Mouse (Mus musculus) embryo, embryonic 10 days (tissue): ENCODE measurements at regions not wholly inside any gene's neighbourhood (a gene's known extent, or its start where the extent isn't known, plus 50 kb on each side); places are given as distances from the start of the nearest gene placed in this dataset.

Source experiments
- DNase-seq: peaks from one replicate; pipeline ENCODE4 v3.0.0-alpha.2; 2015; ENCODE audit warnings: low spot score

DNA sequence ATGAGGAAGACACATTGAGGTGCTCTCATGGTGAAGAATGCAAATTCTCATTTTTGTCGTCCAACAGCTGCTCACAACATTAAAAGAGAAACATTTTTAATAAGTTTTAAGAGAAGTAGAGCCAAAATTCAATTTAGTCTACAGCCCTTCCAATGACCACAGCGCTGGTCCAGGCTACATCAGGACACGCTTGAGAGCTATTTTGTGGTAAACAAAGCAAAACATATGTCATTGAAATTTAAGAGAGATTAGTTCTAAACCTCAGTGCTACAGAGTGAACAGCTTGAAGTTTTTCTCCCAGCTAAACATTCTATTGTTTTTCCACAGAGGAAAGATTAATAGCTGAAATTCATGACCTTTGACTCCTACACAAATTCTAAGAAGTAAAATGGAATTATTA is 1820.8 kb upstream of the Acvr2a start:
- no peak for DNase-seq

- no peak for DNase-seq
Observed at GRCm38 (mm10) chr2:46992672-46993071, 1821.2 kb upstream of the Acvr2a start.

GRCm38 (mm10) chr2:46986689-46987088 is 1827.2 kb upstream of the Acvr2a start:
- DNase-seq = no peak

- DNase-seq = no peak
Observed at GRCm38 (mm10) chr2:46985915-46986672, 1827.8 kb upstream of the Acvr2a start.

DNA sequence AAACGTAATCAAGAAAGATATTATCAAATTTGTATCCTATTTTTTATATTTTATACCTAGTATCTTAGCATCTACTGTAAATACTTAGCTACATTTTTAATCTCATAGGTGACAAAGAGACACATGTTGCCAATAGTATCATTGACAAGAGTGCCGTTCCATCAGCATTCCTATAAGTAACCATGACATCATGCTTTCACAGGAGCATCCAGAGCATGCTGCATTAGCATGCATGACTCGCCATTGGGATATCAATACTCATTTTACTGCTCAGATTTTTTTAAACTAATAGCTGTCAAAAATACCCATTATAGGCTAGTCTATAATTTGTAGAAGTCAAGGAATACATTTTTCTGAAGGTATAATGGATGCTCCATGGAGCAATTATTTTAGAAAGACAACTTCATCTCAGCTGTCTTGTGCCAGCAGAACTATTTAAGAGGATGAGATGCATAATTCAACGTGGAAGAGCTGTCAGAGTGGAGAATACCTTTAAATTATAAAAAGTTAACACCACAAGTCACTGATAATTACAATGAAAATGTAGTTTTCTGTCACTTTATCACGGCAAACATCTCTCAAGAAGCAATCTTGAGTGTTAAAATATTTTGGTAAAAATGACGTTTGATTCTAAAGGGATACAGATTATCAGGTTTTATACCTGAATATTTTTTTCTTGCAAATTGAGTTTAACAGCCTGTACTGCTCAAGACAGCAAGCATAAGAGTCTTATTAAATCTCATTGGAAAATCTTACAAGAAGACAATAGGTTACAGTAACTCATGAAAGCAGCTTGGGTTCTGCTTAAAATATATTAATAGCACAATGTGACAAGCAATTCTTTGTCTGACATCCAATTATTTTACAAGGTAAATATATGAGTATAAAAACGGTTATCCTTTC is 1823.7 kb upstream of the Zeb2 start:
- DNase-seq = peak; percentile 3

DNA sequence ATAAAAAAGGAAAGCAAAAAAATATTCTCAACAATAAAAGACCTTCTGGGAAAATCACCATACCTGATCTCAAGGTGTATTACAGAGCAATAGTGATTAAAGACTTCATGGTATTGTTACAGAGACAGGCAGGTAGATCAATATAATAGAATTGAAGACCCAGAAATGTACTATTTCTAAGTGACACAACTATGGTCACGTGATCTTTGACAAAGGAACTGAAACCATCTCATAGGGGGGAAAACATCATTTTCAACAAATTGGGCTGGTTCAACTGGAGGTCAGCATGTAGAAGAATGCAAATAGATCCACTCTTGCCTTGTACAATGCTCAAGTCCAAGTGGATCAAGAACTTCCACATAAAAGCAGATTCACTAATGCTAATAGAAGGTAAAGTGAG is 1815.6 kb upstream of the Zeb2 start:
- DNase-seq = no peak

GRCm38 (mm10) chr2:46924189-46924588 is 1807.0 kb upstream of the Zeb2 start:
- no peak for DNase-seq

DNA sequence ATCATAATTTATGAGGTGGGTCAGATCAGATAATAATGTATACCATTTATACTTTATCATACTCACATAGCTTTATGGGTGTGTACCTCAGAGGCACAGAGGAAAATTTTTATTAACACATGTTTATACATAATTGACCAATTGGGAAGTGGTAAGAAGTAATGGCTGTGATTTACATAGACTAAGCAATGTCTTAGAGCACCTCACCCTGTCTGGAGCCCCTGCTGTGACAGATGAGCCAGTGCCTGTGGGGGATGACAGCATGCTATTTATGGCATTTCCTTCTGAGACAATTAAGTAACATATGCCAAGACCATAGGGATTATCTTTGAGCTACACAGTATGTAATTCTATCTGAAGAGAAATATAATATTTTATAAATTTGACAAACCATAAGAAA is 1796.3 kb upstream of the Zeb2 start:
- DNase-seq = no peak

DNA sequence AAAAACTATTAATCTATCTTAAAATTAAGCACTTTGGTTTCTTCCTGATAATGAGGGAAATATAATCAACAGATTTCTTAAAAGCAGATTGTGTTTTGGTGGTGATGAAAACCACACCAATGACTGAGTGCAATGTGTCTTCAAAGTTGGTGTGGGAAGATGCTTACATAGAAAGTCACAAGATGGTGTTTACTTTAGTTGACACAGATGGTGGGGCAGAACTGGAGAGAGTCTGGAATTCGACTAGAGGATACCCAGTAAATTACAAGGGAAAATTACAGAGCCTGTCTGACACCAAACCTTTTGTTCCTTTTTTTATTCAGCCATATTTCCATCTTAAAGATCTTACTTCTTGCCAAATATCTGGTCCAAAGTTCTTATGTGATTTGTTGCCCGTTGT is 1766.0 kb upstream of the Zeb2 start:
- no peak for DNase-seq

GRCm38 (mm10) chr2:46870772-46871171 is 1753.6 kb upstream of the Zeb2 start:
- DNase-seq = peak; percentile 4
